Mouse (Mus musculus): ENCODE measurements around the gene Slc9a3r2. TPM values are rescaled to one million over a fixed set of nuclear protein-coding genes. Genes with fewer than 3 reads are reported as not detected.
"Not testable (repeated sequence)": the region's sequence is repeated elsewhere in the genome, so short reads cannot be mapped to it uniquely, and the experiment has no call there.

Slc9a3r2 gene
- polyA plus RNA-seq, 1 experiment from 2014 or later: 36.3 TPM

DNA sequence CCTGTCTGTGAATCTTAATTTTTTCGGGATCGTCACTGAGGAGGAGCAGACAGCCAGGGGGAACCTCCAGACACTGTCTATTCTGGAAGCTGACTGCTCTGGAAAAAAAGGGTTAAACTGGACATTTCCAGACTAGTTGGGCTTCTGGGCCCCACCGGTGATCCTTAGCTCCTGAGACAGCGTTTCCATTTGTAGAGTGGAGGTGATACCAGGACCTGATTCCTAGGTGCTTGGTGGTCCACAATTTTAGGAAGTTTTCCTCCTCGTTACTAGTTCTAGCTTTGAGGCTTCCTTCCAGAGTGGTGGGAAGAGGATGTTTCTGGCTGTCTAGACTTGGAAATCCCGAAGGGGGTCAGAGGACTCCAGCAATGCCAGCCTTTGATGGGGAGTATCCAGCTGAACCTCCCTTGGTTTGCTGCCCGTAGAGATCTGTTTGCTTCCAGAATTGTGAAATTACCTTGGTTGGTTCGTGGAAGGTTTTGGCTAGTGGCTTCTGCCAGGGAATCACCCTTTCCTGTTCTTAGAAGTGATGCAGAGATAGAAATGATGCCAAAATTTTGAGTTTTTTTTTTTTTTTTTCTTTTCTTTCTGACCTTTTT lies 20.2 kb upstream of the Slc9a3r2 start:
- no peak for ATAC-seq (ENCODE audit: low FRiP score)
- Histone ChIP-seq H3K9me3 (ENCODE audit: control insufficient read depth, low read length) (no peaks in the 10 kb centered on the region), H3K27ac (ENCODE audit: low read depth, low read length) (peak overlapping the region; percentile 82; the same call in 1 of the 2 replicates), H3K9ac (ENCODE audit: low read depth, low read length) (peak overlapping the region; percentile 96), H3K27me3 (ENCODE audit: control insufficient read depth, insufficient read depth, low read length) (no peaks in the 10 kb centered on the region), H3K4me2 (replicated peaks; ENCODE audit: low read depth, low read length) (peak overlapping the region; percentile 75), H3K4me1 (replicated peaks; ENCODE audit: control insufficient read depth, insufficient read depth, low read length) (peaks cover 3% of the 10 kb centered on the region), H3K4me3 (ENCODE audit: low read depth, low read length) (peak overlapping the region; percentile 100), H3K36me3 (ENCODE audit: control insufficient read depth, insufficient read depth, low read length) (no peaks in the 10 kb centered on the region)
- no peak for DNase-seq (ENCODE audit: low spot score)
- 14% methylated on average over 8 of the region's 8 CpGs for WGBS

DNA sequence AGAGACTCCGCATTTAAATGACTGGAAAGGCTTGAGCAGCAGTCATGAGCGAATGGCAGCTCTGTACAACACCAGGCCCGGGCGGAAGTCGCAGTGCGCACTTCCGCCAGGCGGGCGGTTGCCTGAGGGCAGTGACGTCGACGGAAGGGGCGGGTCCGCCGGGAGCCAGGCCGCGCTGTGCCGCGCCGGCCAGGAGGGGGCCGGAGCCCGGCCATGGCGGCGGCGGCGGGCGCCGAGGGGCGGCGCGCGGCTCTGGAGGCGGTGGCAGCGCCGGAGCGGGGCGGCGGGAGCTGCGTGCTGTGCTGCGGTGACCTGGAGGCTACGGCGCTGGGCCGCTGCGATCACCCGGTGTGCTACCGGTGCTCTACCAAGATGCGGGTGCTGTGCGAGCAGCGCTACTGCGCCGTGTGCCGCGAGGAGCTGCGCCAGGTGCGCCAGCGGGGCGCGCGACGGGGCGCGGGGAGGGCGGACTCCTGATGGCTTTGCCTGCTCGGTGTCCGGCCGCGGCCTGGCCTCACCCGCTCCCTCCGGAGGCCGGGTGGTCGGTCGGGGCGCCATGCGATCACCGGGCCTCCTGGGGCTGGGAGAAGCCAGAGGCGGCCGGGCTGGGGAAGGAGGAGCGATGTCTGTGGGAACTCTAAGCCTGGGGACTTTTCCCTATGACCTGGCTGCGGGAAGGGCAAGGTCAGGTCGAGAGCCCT lies 19.6 kb upstream of the Slc9a3r2 start, which contains the start of gene Zfp598:
Gene Zfp598, plus strand, starts transcription at position 143 of the 701 bp plus-strand sequence.
- ATAC-seq (ENCODE audit: low FRiP score): peak; percentile 99
- H3K36me3 ChIP-seq (ENCODE audit: control insufficient read depth, insufficient read depth, low read length): no peaks in the 10 kb centered on the region

DNA sequence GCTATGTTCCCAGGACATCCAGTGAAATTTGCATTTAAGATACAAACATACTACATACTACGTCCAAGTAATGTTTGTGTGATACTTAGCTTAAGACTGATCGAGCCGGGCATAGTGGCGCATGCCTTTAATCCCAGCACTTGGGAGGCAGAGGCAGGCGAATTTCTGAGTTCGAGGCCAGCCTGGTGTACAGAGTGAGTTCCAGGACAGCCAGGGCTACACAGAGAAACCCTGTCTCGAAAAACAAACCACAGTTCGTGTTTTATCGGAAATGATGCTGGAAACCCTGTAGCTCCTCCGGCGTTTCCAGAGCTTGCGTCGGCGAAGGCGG lies 19.1 kb upstream of the Slc9a3r2 start:
- 12% methylated on average over 15 of the region's 15 CpGs for WGBS
- not testable (repeated sequence) for H3K9me3 ChIP-seq (ENCODE audit: control insufficient read depth, low read length); H3K36me3 ChIP-seq (ENCODE audit: control insufficient read depth, insufficient read depth, low read length); H3K4me1 ChIP-seq (replicated peaks; ENCODE audit: control insufficient read depth, insufficient read depth, low read length); H3K27me3 ChIP-seq (ENCODE audit: control insufficient read depth, insufficient read depth, low read length); ATAC-seq (ENCODE audit: low FRiP score); DNase-seq (ENCODE audit: low spot score)
- peak overlapping the region; percentile 75 for H3K4me2 ChIP-seq (replicated peaks; ENCODE audit: low read depth, low read length)
- peak overlapping the region; percentile 96 for H3K9ac ChIP-seq (ENCODE audit: low read depth, low read length)
- peak overlapping the region; percentile 47; the same call in 1 of the 2 replicates for H3K27ac ChIP-seq (ENCODE audit: low read depth, low read length)
- H3K4me3 ChIP-seq (ENCODE audit: low read depth, low read length): peak overlapping the region; percentile 100

More for the DNA sequence above, 19.6 kb upstream of the Slc9a3r2 start, which contains the start of gene Zfp598:
- no peaks in the 10 kb centered on the region for H3K9me3 ChIP-seq (ENCODE audit: control insufficient read depth, low read length)
- peak within 1 kb of the TSS; percentile 82 for H3K27ac ChIP-seq (ENCODE audit: low read depth, low read length)
- H3K4me1 ChIP-seq (replicated peaks; ENCODE audit: control insufficient read depth, insufficient read depth, low read length): peaks cover 3% of the 10 kb centered on the region
- H3K9ac ChIP-seq (ENCODE audit: low read depth, low read length): peak within 1 kb of the TSS; percentile 96
- H3K27me3 ChIP-seq (ENCODE audit: control insufficient read depth, insufficient read depth, low read length): no peaks in the 10 kb centered on the region
- peak within 1 kb of the TSS; percentile 75 for H3K4me2 ChIP-seq (replicated peaks; ENCODE audit: low read depth, low read length)
- H3K4me3 ChIP-seq (ENCODE audit: low read depth, low read length): peak within 1 kb of the TSS; percentile 100
- WGBS: under 1% methylated on average over 70 of the region's 80 CpGs
- peak; percentile 97 for DNase-seq (ENCODE audit: low spot score)

DNA sequence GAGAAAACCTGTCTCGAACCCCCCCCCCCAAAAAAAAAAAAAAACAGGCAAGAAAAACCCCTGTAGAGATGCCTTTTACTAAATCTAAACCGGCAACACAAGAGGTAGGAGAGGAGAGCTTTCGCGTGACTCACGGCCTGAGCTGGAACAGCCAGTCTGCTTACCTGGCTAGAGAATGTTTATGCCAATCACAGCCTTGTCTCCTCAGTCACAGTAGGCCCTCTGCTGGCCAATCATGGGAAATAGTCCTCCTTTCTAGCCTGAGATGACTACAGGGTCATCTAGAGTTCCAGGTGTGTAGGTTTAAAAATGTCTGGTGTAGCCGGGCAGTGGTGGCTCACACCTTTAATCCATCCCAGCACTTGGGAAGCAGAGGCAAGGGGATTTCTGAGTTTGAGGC lies 17.3 kb upstream of the Slc9a3r2 start:
- Histone ChIP-seq H3K4me1 (replicated peaks; ENCODE audit: control insufficient read depth, insufficient read depth, low read length) (peaks cover 3% of the 10 kb centered on the region), H3K36me3 (ENCODE audit: control insufficient read depth, insufficient read depth, low read length) (no peaks in the 10 kb centered on the region), H3K4me3 (ENCODE audit: low read depth, low read length) (no peak overlapping the region), H3K9me3 (ENCODE audit: control insufficient read depth, low read length) (no peaks in the 10 kb centered on the region), H3K27me3 (ENCODE audit: control insufficient read depth, insufficient read depth, low read length) (no peaks in the 10 kb centered on the region), H3K4me2 (replicated peaks; ENCODE audit: low read depth, low read length) (no peak overlapping the region), H3K27ac (ENCODE audit: low read depth, low read length) (no peak overlapping the region), H3K9ac (ENCODE audit: low read depth, low read length) (no peak overlapping the region)
- ATAC-seq (ENCODE audit: low FRiP score): no peak
- 41% methylated on average over 6 of the region's 6 CpGs for WGBS
- peak; percentile 57 for DNase-seq (ENCODE audit: low spot score)

DNA sequence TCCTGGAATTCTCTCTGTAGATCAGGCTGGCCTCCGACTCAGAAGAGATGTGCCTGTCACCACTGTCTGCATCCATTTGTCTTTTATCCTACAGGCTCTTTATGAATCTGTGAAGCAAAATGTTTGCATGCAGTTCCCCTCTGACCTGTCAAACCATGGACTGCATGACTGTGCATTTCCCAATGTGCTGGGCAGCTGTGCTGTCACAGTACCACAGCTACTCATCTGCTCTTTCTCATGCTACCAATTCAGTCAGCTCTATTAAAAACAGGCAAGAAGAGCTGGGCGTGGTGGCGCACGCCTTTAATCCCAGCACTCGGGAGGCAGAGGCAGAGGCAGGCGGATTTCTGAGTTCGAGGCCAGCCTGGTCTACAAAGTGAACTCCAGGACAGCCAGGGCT lies 16.9 kb upstream of the Slc9a3r2 start:
- not testable (repeated sequence) for DNase-seq (ENCODE audit: low spot score); ATAC-seq (ENCODE audit: low FRiP score); H3K9ac ChIP-seq (ENCODE audit: low read depth, low read length); H3K36me3 ChIP-seq (ENCODE audit: control insufficient read depth, insufficient read depth, low read length); H3K4me2 ChIP-seq (replicated peaks; ENCODE audit: low read depth, low read length); H3K27ac ChIP-seq (ENCODE audit: low read depth, low read length); H3K4me1 ChIP-seq (replicated peaks; ENCODE audit: control insufficient read depth, insufficient read depth, low read length); H3K9me3 ChIP-seq (ENCODE audit: control insufficient read depth, low read length); H3K27me3 ChIP-seq (ENCODE audit: control insufficient read depth, insufficient read depth, low read length); H3K4me3 ChIP-seq (ENCODE audit: low read depth, low read length)
- WGBS: 63% methylated on average over 7 of the region's 7 CpGs

- Histone ChIP-seq H3K27ac (ENCODE audit: low read depth, low read length) (no peak within 1 kb of the TSS), H3K4me2 (replicated peaks; ENCODE audit: low read depth, low read length) (peak within 1 kb of the TSS; percentile 48), H3K9me3 (ENCODE audit: control insufficient read depth, low read length) (no peaks in the 10 kb centered on the region), H3K4me3 (ENCODE audit: low read depth, low read length) (peak within 1 kb of the TSS; percentile 30), H3K36me3 (ENCODE audit: control insufficient read depth, insufficient read depth, low read length) (no peaks in the 10 kb centered on the region), H3K4me1 (replicated peaks; ENCODE audit: control insufficient read depth, insufficient read depth, low read length) (peaks cover 3% of the 10 kb centered on the region; the same call in 1 of the 2 replicates), H3K9ac (ENCODE audit: low read depth, low read length) (peak within 1 kb of the TSS; percentile 37; the same call in 1 of the 2 replicates), H3K27me3 (ENCODE audit: control insufficient read depth, insufficient read depth, low read length) (peaks cover 29% of the 10 kb centered on the region)
- ATAC-seq (ENCODE audit: low FRiP score): no peak
- peak; percentile 47 for DNase-seq (ENCODE audit: low spot score)
- WGBS: under 1% methylated on average over 47 of the region's 47 CpGs
Observed at GRCm38 (mm10) chr17:24658017-24658758, 8.1 kb upstream of the Slc9a3r2 start, which contains the start of gene Npw. Gene Npw (minus strand): TSS chr17:24658457.

- no peak for DNase-seq (ENCODE audit: low spot score)
- 78% methylated on average over 4 of the region's 4 CpGs for WGBS
- ATAC-seq (ENCODE audit: low FRiP score): no peak
- H3K27me3 ChIP-seq (ENCODE audit: control insufficient read depth, insufficient read depth, low read length): peaks cover 37% of the 10 kb centered on the region
- H3K9me3 ChIP-seq (ENCODE audit: control insufficient read depth, low read length): no peaks in the 10 kb centered on the region
- no peak overlapping the region for H3K9ac ChIP-seq (ENCODE audit: low read depth, low read length)
- no peak overlapping the region for H3K4me3 ChIP-seq (ENCODE audit: low read depth, low read length)
- H3K4me1 ChIP-seq (replicated peaks; ENCODE audit: control insufficient read depth, insufficient read depth, low read length): peaks cover 3% of the 10 kb centered on the region; the same call in 1 of the 2 replicates
- H3K4me2 ChIP-seq (replicated peaks; ENCODE audit: low read depth, low read length): no peak overlapping the region
- H3K36me3 ChIP-seq (ENCODE audit: control insufficient read depth, insufficient read depth, low read length): no peaks in the 10 kb centered on the region
- H3K27ac ChIP-seq (ENCODE audit: low read depth, low read length): no peak overlapping the region
Observed at GRCm38 (mm10) chr17:24654969-24655368, 4.8 kb upstream of the Slc9a3r2 start.

DNA sequence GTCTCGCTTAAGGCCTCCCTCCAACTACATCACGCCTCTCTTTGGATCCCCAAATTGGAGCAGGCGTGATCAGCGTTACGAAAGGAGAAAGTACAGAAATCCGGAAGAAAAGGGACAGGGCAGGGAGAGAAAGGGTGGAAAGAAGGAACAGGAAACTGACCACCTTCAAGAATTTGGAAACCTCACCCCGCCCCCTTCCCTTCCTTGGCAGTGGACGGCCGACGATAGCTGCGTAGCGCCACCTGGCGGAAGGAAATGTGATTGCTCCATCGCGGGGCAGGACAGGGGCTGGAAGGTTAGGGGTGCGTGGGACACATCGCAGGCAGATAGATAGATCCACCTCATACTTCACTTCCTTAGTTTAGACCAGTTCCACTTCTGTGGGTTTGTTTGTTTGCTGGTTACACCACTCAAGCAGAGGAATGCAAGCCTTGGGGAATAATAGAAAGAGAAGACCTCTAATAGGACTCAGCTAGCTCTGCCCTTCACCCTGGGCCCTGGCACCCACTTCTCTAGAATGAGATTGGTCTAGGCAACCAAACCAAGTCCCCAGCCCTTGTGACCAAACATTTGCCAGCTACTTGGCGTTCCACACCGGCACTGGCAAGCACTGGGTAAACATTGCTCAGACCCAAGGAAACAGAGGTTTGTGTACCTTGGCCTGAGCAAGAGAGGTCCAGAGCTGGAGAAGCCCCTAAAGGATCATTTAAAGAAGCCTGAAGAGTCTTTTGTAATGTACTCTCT lies 4.0 kb upstream of the Slc9a3r2 start:
- no peaks in the 10 kb centered on the region for H3K9me3 ChIP-seq (ENCODE audit: control insufficient read depth, low read length)
- H3K27ac ChIP-seq (ENCODE audit: low read depth, low read length): no peak overlapping the region
- peak; percentile 70 for ATAC-seq (ENCODE audit: low FRiP score)
- H3K4me3 ChIP-seq (ENCODE audit: low read depth, low read length): no peak overlapping the region
- peak; percentile 93 for DNase-seq (ENCODE audit: low spot score)
- WGBS: 4% methylated on average over 19 of the region's 19 CpGs
- peaks cover 8% of the 10 kb centered on the region; the same call in 1 of the 2 replicates for H3K4me1 ChIP-seq (replicated peaks; ENCODE audit: control insufficient read depth, insufficient read depth, low read length)
- no peaks in the 10 kb centered on the region for H3K36me3 ChIP-seq (ENCODE audit: control insufficient read depth, insufficient read depth, low read length)
- H3K27me3 ChIP-seq (ENCODE audit: control insufficient read depth, insufficient read depth, low read length): peaks cover 37% of the 10 kb centered on the region
- no peak overlapping the region for H3K9ac ChIP-seq (ENCODE audit: low read depth, low read length)
- H3K4me2 ChIP-seq (replicated peaks; ENCODE audit: low read depth, low read length): peak overlapping the region; percentile 20

Data from hindbrain, embryonic 11.5 days (tissue).